Mouse (Mus musculus): ENCODE measurements around the gene Ipo13. TPM values are rescaled to one million over a fixed set of nuclear protein-coding genes. Genes with fewer than 3 reads are reported as not detected.

Ipo13 gene
- 32.2 TPM for polyA plus RNA-seq (2017; shearing (Covaris generic))

GRCm38 (mm10) chr4:117914591-117915442 is at the start of gene Ipo13:
Gene Ipo13, minus strand, starts transcription at chr4:117914999.

DNA sequence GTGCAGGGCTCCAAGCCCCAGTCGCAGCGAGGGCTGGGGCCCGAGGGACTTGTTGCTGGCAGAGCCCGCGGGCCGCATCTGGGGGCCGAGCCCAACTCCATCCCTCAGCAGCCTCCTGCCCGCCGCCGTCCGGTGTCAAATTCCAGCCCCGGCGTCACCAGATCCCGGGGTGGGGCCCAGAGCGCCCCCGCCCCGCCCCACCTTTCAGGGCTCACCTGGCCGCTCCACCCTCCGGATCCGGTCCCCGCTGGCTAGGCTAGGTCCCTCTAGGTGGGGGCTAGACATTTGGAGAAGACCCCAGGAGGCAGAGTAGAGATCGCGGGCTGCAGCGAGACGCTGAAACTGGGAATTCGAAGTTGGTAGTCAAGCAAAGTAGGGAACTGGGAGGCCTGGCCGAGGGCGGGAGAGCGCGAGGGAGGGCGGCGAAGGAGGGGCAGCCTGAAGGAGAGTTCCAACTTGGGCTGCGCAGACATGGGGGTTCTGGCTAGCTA is 14.6 kb upstream of the Ipo13 start, which contains the start of gene Artn:
Artn (minus strand) TSS at position 373 of the 491 bp plus-strand sequence.

DNA sequence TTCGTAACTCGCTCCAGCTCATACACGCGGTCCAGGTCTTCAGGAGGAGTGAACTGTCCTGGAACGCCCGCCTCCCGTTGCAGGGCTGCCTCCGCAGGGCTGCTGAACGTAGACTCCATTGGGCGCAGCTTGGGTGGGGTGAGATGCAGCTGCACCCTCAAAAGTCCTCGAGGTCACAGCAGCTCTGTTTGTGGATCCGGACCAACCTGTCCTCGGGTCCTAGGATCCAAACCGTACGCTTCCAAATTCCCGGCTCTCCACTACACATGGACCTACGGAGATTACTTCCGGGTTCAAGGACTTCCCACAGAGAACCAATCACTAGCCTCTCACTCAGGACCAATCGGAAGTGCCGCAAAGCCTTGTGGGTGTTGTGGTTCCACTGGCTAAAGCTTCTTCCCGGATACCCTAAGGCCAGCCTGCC is 23.0 kb downstream of the Ipo13 start, which contains the start of gene Dph2:
Dph2 (minus strand) TSS at position 295 of the 424 bp plus-strand sequence.

DNA sequence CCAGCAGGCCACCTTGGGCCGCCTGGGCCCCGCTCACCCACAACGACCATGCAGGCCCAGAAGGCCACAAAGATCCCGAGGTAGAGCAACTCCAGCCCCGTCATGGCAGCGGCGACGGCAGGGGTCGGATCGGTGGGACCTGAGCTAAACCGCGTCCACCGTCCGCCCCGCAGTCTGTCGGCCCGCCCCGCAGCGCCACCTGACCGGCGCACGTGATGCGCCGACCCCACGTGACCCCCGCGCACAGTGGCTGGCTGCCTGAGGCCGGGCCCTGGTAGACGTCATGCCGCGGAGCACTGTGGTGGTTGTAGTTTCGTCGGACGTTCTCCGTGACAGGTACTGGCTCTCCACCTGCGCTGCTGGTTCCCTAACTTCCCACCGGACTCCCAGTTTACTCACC is 27.7 kb downstream of the Ipo13 start, which contains the start of gene Atp6v0b:
Atp6v0b (minus strand) TSS at position 201 of the 400 bp plus-strand sequence.

DNA sequence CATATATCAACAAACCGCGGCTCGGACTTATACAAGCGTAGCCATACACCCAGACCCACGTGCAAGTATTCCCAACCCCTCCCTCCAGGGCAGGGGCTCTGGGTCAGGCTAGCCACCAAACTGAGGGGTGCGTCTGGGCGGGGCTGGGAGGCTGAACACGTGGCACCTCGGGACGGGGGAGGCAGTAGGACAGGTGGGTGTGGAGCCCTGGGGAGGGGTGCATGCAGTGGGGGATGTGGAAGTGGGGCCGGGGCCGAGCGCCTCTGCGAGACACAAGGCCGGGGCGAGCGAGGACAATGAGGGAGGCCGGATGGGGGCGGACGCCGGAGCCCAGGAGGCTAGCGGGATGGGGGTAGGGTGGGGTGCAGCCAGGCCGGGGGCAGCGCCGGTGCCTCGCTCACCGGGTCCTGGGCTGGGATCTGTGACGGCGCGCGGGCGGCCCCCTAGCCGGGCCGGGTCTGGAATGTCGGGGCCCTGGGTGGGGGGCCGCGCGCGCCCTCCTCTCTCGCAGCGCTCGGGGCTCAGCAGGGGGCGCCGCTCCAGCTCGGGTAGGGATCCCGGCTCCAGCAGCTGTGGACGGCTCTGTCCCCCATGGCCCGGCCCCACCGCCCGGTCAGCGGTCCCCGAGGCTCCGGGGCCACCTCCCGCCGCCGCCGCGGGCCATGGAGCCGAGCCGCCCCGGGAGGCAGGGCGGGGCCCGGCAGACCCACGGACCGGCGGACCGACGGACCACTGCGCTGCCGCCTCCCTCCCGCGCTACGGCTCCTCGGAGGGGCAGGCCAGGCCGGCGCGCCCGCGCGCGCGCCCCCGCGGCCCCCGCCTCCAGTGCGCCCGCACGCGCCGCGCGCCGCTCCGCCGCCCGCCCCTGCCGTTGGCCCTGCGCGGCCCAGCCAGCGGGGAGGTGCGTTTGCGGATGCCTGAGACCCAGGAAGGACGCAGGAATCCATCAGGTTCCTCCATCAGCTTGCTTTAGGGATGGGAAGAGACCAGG is 31.8 kb downstream of the Ipo13 start, which contains the start of gene B4galt2:
B4galt2 (minus strand) TSS at position 787 of the 991 bp plus-strand sequence.

GRCm38 (mm10) chr4:117872471-117872886 is 42.3 kb downstream of the Ipo13 start, which contains the start of gene Ccdc24:
Gene Ccdc24, minus strand, starts transcription at chr4:117872557.

Other genes starting within 250 kb of the Ipo13 start
- 49.5 TPM for gene Dmap1, start 232.7 kb downstream of the Ipo13 start, polyA plus RNA-seq (2017; shearing (Covaris generic))
- gene Gm12845, start 190.6 kb downstream of the Ipo13 start, polyA plus RNA-seq (2017; shearing (Covaris generic)) = not detected
- not detected for gene Klf17, start 149.4 kb downstream of the Ipo13 start, polyA plus RNA-seq (2017; shearing (Covaris generic))
- 0.17 TPM for gene Slc6a9, start 80.5 kb downstream of the Ipo13 start, polyA plus RNA-seq (2017; shearing (Covaris generic))
- not detected for gene Ccdc24, start 42.4 kb downstream of the Ipo13 start, polyA plus RNA-seq (2017; shearing (Covaris generic))
- gene B4galt2, start 31.5 kb downstream of the Ipo13 start, polyA plus RNA-seq (2017; shearing (Covaris generic)) = 0.10 TPM
- 188 TPM for gene Atp6v0b, start 27.7 kb downstream of the Ipo13 start, polyA plus RNA-seq (2017; shearing (Covaris generic))
- 39.2 TPM for gene Dph2, start 23.0 kb downstream of the Ipo13 start, polyA plus RNA-seq (2017; shearing (Covaris generic))
- gene Artn, start 14.8 kb upstream of the Ipo13 start, polyA plus RNA-seq (2017; shearing (Covaris generic)) = not detected
- gene St3gal3, start 219.9 kb upstream of the Ipo13 start, polyA plus RNA-seq (2017; shearing (Covaris generic)) = 7.3 TPM

Data from CD4-positive, CD25-positive, alpha-beta regulatory T cell (primary cell).